Mouse (Mus musculus): Measurements from ENCODE around the gene Lman2. TPM values are rescaled to one million over a fixed set of nuclear protein-coding genes. Genes with fewer than 3 reads are reported as not detected.

Lman2 gene
- polyA plus RNA-seq (2015; fragmentation: Nextera tagmentation; extraction: Ambion mirVana): 57.1 and 57.5 TPM in 2 replicates

GRCm38 (mm10) chr13:55362453-55363060 is at the start of gene Lman2:
Lman2 (minus strand) TSS chr13:55362783.
- Histone ChIP-seq H3K9me3 (no peaks in the 10 kb centered on the region), H3K27me3 (replicated peaks) (no peaks in the 10 kb centered on the region), H3K4me2 (peak within 1 kb of the TSS; percentile 80), H3K4me1 (peaks cover 23% of the 10 kb centered on the region), H3K4me3 (peak within 1 kb of the TSS; percentile 91), H3K9ac (peak within 1 kb of the TSS; percentile 91), H3K27ac (peak within 1 kb of the TSS; percentile 86), H3K36me3 (replicated peaks) (no peaks in the 10 kb centered on the region; the same call in 1 of the 2 replicates)
- under 1% methylated on average over 35 of the region's 35 CpGs for WGBS
- peak; percentile 99 for ATAC-seq (replicated peaks)

- no peaks in the 10 kb centered on the region for H3K36me3 ChIP-seq (replicated peaks)
- no peak for ATAC-seq (replicated peaks)
- H3K4me2 ChIP-seq: no peak overlapping the region
- no peak overlapping the region for H3K27ac ChIP-seq
- H3K4me3 ChIP-seq: no peak overlapping the region
- no peaks in the 10 kb centered on the region for H3K9me3 ChIP-seq
- H3K27me3 ChIP-seq (replicated peaks): no peaks in the 10 kb centered on the region
- H3K4me1 ChIP-seq: peaks cover 5% of the 10 kb centered on the region; the same call in 1 of the 2 replicates
- WGBS: 66% methylated on average over 7 of the region's 7 CpGs
- H3K9ac ChIP-seq: no peak overlapping the region
Observed at GRCm38 (mm10) chr13:55411826-55412225, 49.2 kb upstream of the Lman2 start.

GRCm38 (mm10) chr13:55408546-55409120 is 46.0 kb upstream of the Lman2 start:
- H3K4me1 ChIP-seq: peaks cover 12% of the 10 kb centered on the region
- no peak overlapping the region for H3K4me2 ChIP-seq
- ATAC-seq (replicated peaks): no peak
- H3K27me3 ChIP-seq (replicated peaks): no peaks in the 10 kb centered on the region
- H3K9me3 ChIP-seq: no peaks in the 10 kb centered on the region
- H3K36me3 ChIP-seq (replicated peaks): no peaks in the 10 kb centered on the region
- WGBS: 90% methylated on average over 19 of the region's 19 CpGs
- no peak overlapping the region for H3K4me3 ChIP-seq
- H3K9ac ChIP-seq: no peak overlapping the region
- no peak overlapping the region for H3K27ac ChIP-seq

- H3K9ac ChIP-seq: no peak overlapping the region
- 90% methylated on average over 4 of the region's 4 CpGs for WGBS
- peaks cover 12% of the 10 kb centered on the region for H3K4me1 ChIP-seq
- H3K36me3 ChIP-seq (replicated peaks): no peaks in the 10 kb centered on the region
- ATAC-seq (replicated peaks): no peak
- no peak overlapping the region for H3K27ac ChIP-seq
- no peak overlapping the region for H3K4me3 ChIP-seq
- no peak overlapping the region for H3K4me2 ChIP-seq
- H3K27me3 ChIP-seq (replicated peaks): no peaks in the 10 kb centered on the region
- no peaks in the 10 kb centered on the region for H3K9me3 ChIP-seq
Observed at GRCm38 (mm10) chr13:55407341-55407740, 44.8 kb upstream of the Lman2 start.

GRCm38 (mm10) chr13:55405783-55406390 is 43.3 kb upstream of the Lman2 start:
- no peak overlapping the region for H3K9ac ChIP-seq
- H3K27ac ChIP-seq: peak overlapping the region; percentile 64
- ATAC-seq (replicated peaks): peak; percentile 71
- H3K4me3 ChIP-seq: no peak overlapping the region
- 47% methylated on average over 13 of the region's 13 CpGs for WGBS
- no peaks in the 10 kb centered on the region for H3K36me3 ChIP-seq (replicated peaks)
- no peaks in the 10 kb centered on the region for H3K9me3 ChIP-seq
- H3K4me1 ChIP-seq: peaks cover 12% of the 10 kb centered on the region
- H3K4me2 ChIP-seq: peak overlapping the region; percentile 3; the same call in 1 of the 2 replicates
- no peaks in the 10 kb centered on the region for H3K27me3 ChIP-seq (replicated peaks)

GRCm38 (mm10) chr13:55404853-55405782 is 42.5 kb upstream of the Lman2 start:
- H3K36me3 ChIP-seq (replicated peaks): no peaks in the 10 kb centered on the region
- H3K27ac ChIP-seq: peak overlapping the region; percentile 64
- no peak overlapping the region for H3K9ac ChIP-seq
- H3K9me3 ChIP-seq: no peaks in the 10 kb centered on the region
- H3K4me3 ChIP-seq: no peak overlapping the region
- no peaks in the 10 kb centered on the region for H3K27me3 ChIP-seq (replicated peaks)
- H3K4me2 ChIP-seq: peak overlapping the region; percentile 34; the same call in 1 of the 2 replicates
- WGBS: 12% methylated on average over 11 of the region's 11 CpGs
- H3K4me1 ChIP-seq: peaks cover 12% of the 10 kb centered on the region
- ATAC-seq (replicated peaks): peak; percentile 93

GRCm38 (mm10) chr13:55403935-55404852 is 41.6 kb upstream of the Lman2 start:
- Histone ChIP-seq H3K9ac (no peak overlapping the region), H3K9me3 (no peaks in the 10 kb centered on the region), H3K4me2 (no peak overlapping the region), H3K27ac (no peak overlapping the region), H3K4me1 (peaks cover 12% of the 10 kb centered on the region), H3K36me3 (replicated peaks) (no peaks in the 10 kb centered on the region), H3K27me3 (replicated peaks) (no peaks in the 10 kb centered on the region), H3K4me3 (no peak overlapping the region)
- ATAC-seq (replicated peaks): no peak
- WGBS: 70% methylated on average over 15 of the region's 15 CpGs

- ATAC-seq (replicated peaks): no peak
- 56% methylated on average over 7 of the region's 7 CpGs for WGBS
- no peak overlapping the region for H3K27ac ChIP-seq
- no peak overlapping the region for H3K4me2 ChIP-seq
- no peaks in the 10 kb centered on the region for H3K36me3 ChIP-seq (replicated peaks)
- no peaks in the 10 kb centered on the region for H3K9me3 ChIP-seq
- H3K27me3 ChIP-seq (replicated peaks): no peaks in the 10 kb centered on the region
- H3K4me1 ChIP-seq: peaks cover 12% of the 10 kb centered on the region
- no peak overlapping the region for H3K9ac ChIP-seq
- no peak overlapping the region for H3K4me3 ChIP-seq
Observed at GRCm38 (mm10) chr13:55403266-55403665, 40.7 kb upstream of the Lman2 start.

- Histone ChIP-seq H3K4me3 (no peak overlapping the region), H3K27me3 (replicated peaks) (no peaks in the 10 kb centered on the region), H3K4me1 (peaks cover under 1% of the 10 kb centered on the region; the same call in 1 of the 2 replicates), H3K27ac (no peak overlapping the region), H3K36me3 (replicated peaks) (no peaks in the 10 kb centered on the region), H3K9me3 (no peaks in the 10 kb centered on the region), H3K4me2 (no peak overlapping the region), H3K9ac (no peak overlapping the region)
- ATAC-seq (replicated peaks): no peak
- 95% methylated on average over 1 of the region's 1 CpGs for WGBS
Observed at GRCm38 (mm10) chr13:55400039-55400346, 37.4 kb upstream of the Lman2 start.

GRCm38 (mm10) chr13:55399300-55400038 is 36.9 kb upstream of the Lman2 start:
- H3K36me3 ChIP-seq (replicated peaks): no peaks in the 10 kb centered on the region
- H3K4me2 ChIP-seq: no peak overlapping the region
- no peak overlapping the region for H3K27ac ChIP-seq
- H3K27me3 ChIP-seq (replicated peaks): no peaks in the 10 kb centered on the region
- 53% methylated on average over 5 of the region's 5 CpGs for WGBS
- H3K9ac ChIP-seq: no peak overlapping the region
- no peaks in the 10 kb centered on the region for H3K9me3 ChIP-seq
- H3K4me1 ChIP-seq: no peaks in the 10 kb centered on the region
- H3K4me3 ChIP-seq: no peak overlapping the region
- ATAC-seq (replicated peaks): no peak

- H3K27ac ChIP-seq: no peak within 1 kb of the TSS
- H3K9me3 ChIP-seq: no peaks in the 10 kb centered on the region
- no peaks in the 10 kb centered on the region for H3K27me3 ChIP-seq (replicated peaks)
- no peak for ATAC-seq (replicated peaks)
- H3K4me3 ChIP-seq: no peak within 1 kb of the TSS
- no peaks in the 10 kb centered on the region for H3K4me1 ChIP-seq
- no peaks in the 10 kb centered on the region for H3K36me3 ChIP-seq (replicated peaks)
- 92% methylated on average over 1 of the region's 1 CpGs for WGBS
- H3K4me2 ChIP-seq: no peak within 1 kb of the TSS
- no peak within 1 kb of the TSS for H3K9ac ChIP-seq
Observed at GRCm38 (mm10) chr13:55398088-55398487, 35.5 kb upstream of the Lman2 start, which contains the start of gene Slc34a1. Slc34a1 (plus strand) TSS chr13:55398187.

Measured in midbrain, embryonic 15.5 days (tissue).